Mouse (Mus musculus) megakaryocyte progenitor cell, adult 5-6 weeks (primary cell): ENCODE results near the gene Cpz. TPM values are rescaled to one million over a fixed set of nuclear protein-coding genes. Genes with fewer than 3 reads are reported as not detected.

ENCODE experiments used
- total RNA-seq, 2 experiments: library from RNA; stranded (forward) in 1 of 2; stranded (reverse) in 1 of 2; fragments of 157-497, 149-512 nt in 1 of 2; fragments of 200-1000 nt in 1 of 2; gene quantifications; 2 replicates each; pipeline versions ENCODE4 v1.2.3 to v1.2.4; 2015 to 2017

The Cpz gene
- total RNA-seq, 2 experiments from 2014 or later = not detected

Other genes starting within 250 kb of the Cpz start
- not detected in 2 replicates for gene Adra2c, start 247.4 kb downstream of the Cpz start, total RNA-seq (2015)
- not detected in 2 replicates for gene Adra2c, start 247.4 kb downstream of the Cpz start, total RNA-seq (2017)
- gene Hmx1, start 136.6 kb downstream of the Cpz start, total RNA-seq (2015) = not detected in 2 replicates
- not detected in 2 replicates for gene Hmx1, start 136.6 kb downstream of the Cpz start, total RNA-seq (2017)
- gene Trmt44, start 49.4 kb upstream of the Cpz start, total RNA-seq (2015) = 6.2 and 8.4 TPM in 2 replicates
- 6.3 and 7.5 TPM in 2 replicates for gene Trmt44, start 49.4 kb upstream of the Cpz start, total RNA-seq (2017)
- 19.0 and 24.9 TPM in 2 replicates for gene Acox3, start 57.3 kb upstream of the Cpz start, total RNA-seq (2015)
- 26.7 and 29.6 TPM in 2 replicates for gene Acox3, start 57.3 kb upstream of the Cpz start, total RNA-seq (2017)
- gene Htra3, start 154.1 kb upstream of the Cpz start, total RNA-seq (2015) = not detected in 2 replicates
- not detected in 2 replicates for gene Htra3, start 154.1 kb upstream of the Cpz start, total RNA-seq (2017)
- 2.7 and 4.1 TPM in 2 replicates for gene Sh3tc1, start 214.3 kb upstream of the Cpz start, total RNA-seq (2015)
- gene Sh3tc1, start 214.3 kb upstream of the Cpz start, total RNA-seq (2017) = 2.9 and 5.5 TPM in 2 replicates
- 0.59 TPM in 1 of 2 replicates, not detected in the other for gene Ablim2, start 232.2 kb upstream of the Cpz start, total RNA-seq (2015)
- gene Ablim2, start 232.2 kb upstream of the Cpz start, total RNA-seq (2017) = 0.14 TPM in 1 of 2 replicates, not detected in the other